9 mouse cellular contexts compared by ENCODE assay signal in the genomic region with DNA sequence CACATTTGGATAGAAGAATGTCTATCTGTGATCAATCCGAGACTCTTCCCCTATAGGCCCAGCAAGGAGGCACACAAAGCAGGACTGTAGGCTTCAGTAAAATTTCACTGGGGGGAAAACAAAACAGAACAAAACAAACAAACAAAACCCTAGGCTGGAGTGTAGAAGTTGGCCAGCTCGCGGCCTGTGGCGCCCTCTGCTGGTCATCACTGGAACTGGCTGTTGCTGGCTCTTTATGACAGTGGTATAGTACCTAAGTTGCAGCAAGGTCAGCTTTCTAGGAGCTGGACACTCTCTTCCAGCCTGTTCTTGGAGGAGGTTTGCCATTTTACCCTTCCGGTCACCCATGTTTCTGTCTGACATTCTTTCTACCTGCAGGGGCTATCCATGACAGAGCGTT. TPM values are rescaled to one million over a fixed set of nuclear protein-coding genes. Genes with fewer than 3 reads are reported as not detected.
DNase-seq lines count a peak whose midpoint lies in the region; ATAC-seq and TF ChIP-seq lines count a peak whose summit lies in the region.
"Had no signal": no experiment of that assay in that cellular context is flagged by ENCODE, and none has a peak within 500 bp of the region (broad histone marks: within the 10 kb centered on the region; RNA-seq: fewer than 3 reads in every experiment).

No protein-coding gene starts in this region.

- H3K36me3 ChIP-seq in kidney, embryonic 14.5 days (ENCODE audit: control insufficient read depth, insufficient read depth, low read length): no peaks in the 10 kb centered on the region
- H3K36me3 ChIP-seq in forebrain, embryonic 14.5 days (ENCODE audit: control insufficient read depth, insufficient read depth, low read length): no peaks in the 10 kb centered on the region
- H3K36me3 ChIP-seq in hindbrain, embryonic 13.5 days: no peaks in the 10 kb centered on the region
- no peaks in the 10 kb centered on the region for H3K36me3 ChIP-seq in midbrain, embryonic 12.5 days
- no peaks in the 10 kb centered on the region for H3K36me3 ChIP-seq in small intestine, adult 2 months (ENCODE audit: control insufficient read depth, insufficient read depth, low read length)
- H3K36me3 ChIP-seq: liver, embryonic 15.5 days had no signal

- TF ChIP-seq POLR2A in small intestine, adult 2 months (IDR thresholded peaks at IDR 0.05; ENCODE audit: low read depth, low read length): no peak

- peak; percentile 12 for DNase-seq in kidney, adult 11 months
- DNase-seq in c-Kit-positive CD71-positive TER-119-positive erythroid progenitor cells, embryonic 14.5 days (ENCODE audit: low spot score): peak; percentile 28
- peak; percentile 76 for DNase-seq in forebrain, embryonic 14.5 days (ENCODE audit: low spot score)
- peak; percentile 78 to 83 for DNase-seq in left cerebral cortex, postnatal 14 days (ENCODE audit: low spot score in 2 of 2)

- 24% methylated on average over 6 of the region's 6 CpGs for WGBS in kidney, embryonic 14.5 days
- 25% methylated on average over 6 of the region's 6 CpGs for WGBS in forebrain, embryonic 14.5 days
- 24% methylated on average over 6 of the region's 6 CpGs for WGBS in hindbrain, embryonic 13.5 days
- 25% methylated on average over 6 of the region's 6 CpGs for WGBS in midbrain, embryonic 12.5 days
- 29% methylated on average over 6 of the region's 6 CpGs for WGBS in small intestine, adult 2 months

- 0 out of 2 replicates have a peak, but pooled peaks cover 4% of the 10 kb centered on the region for H3K27me3 ChIP-seq in kidney, embryonic 14.5 days (ENCODE audit: control insufficient read depth, insufficient read depth, low read length)
- no peaks in the 10 kb centered on the region for H3K27me3 ChIP-seq in forebrain, embryonic 14.5 days (replicated peaks; ENCODE audit: control insufficient read depth, insufficient read depth, low read length)
- peaks cover 10% of the 10 kb centered on the region; the same call in 1 of the 2 replicates for H3K27me3 ChIP-seq in hindbrain, embryonic 13.5 days
- H3K27me3 ChIP-seq in midbrain, embryonic 12.5 days: peaks cover 4% of the 10 kb centered on the region; the same call in 1 of the 2 replicates
- no peaks in the 10 kb centered on the region for H3K27me3 ChIP-seq in small intestine, adult 2 months (ENCODE audit: control insufficient read depth, insufficient read depth, low read length)
- H3K27me3 ChIP-seq: liver, embryonic 15.5 days had no signal

- TF ChIP-seq CTCF in small intestine, adult 2 months (IDR thresholded peaks at IDR 0.05; ENCODE audit: extremely low read depth, insufficient read length, insufficient replicate concordance, low read depth, low read length): peak; percentile 98

- 0 out of 2 replicates have a peak, but pooled peaks cover under 1% of the 10 kb centered on the region for H3K9me3 ChIP-seq in kidney, embryonic 14.5 days (ENCODE audit: control insufficient read depth, low read length)
- H3K9me3 ChIP-seq in forebrain, embryonic 14.5 days (replicated peaks; ENCODE audit: control insufficient read depth, low read length): no peaks in the 10 kb centered on the region
- H3K9me3 ChIP-seq in hindbrain, embryonic 13.5 days: no peaks in the 10 kb centered on the region
- H3K9me3 ChIP-seq in midbrain, embryonic 12.5 days: no peaks in the 10 kb centered on the region
- H3K9me3 ChIP-seq: liver, embryonic 15.5 days had no signal

- no peak overlapping the region for H3K4me3 ChIP-seq in kidney, embryonic 14.5 days (ENCODE audit: low read length)
- H3K4me3 ChIP-seq in forebrain, embryonic 14.5 days (ENCODE audit: low read depth, low read length): no peak overlapping the region
- H3K4me3 ChIP-seq in hindbrain, embryonic 13.5 days: no peak overlapping the region
- H3K4me3 ChIP-seq in midbrain, embryonic 12.5 days: no peak overlapping the region
- H3K4me3 ChIP-seq in small intestine, adult 2 months (ENCODE audit: low read depth, low read length): no peak overlapping the region
- H3K4me3 ChIP-seq: liver, embryonic 15.5 days had no signal

- intact Hi-C loops in left cerebral cortex, postnatal 14 days (cut with DNase I): loop anchor here (1.0 kb wide), 2 partner anchors 184 to 192 kb away; no protein-coding TSS in a partner anchor

- peaks cover 10% of the 10 kb centered on the region for H3K4me1 ChIP-seq in kidney, embryonic 14.5 days (ENCODE audit: control insufficient read depth, insufficient read depth, low read length)
- H3K4me1 ChIP-seq in forebrain, embryonic 14.5 days (ENCODE audit: control insufficient read depth, insufficient read depth, low read length): no peaks in the 10 kb centered on the region
- peaks cover 15% of the 10 kb centered on the region for H3K4me1 ChIP-seq in hindbrain, embryonic 13.5 days (replicated peaks)
- 0 out of 2 replicates have a peak, but pooled peaks cover under 1% of the 10 kb centered on the region for H3K4me1 ChIP-seq in midbrain, embryonic 12.5 days
- H3K4me1 ChIP-seq in small intestine, adult 2 months (ENCODE audit: control insufficient read depth, insufficient read depth, insufficient read length, low read length): no peaks in the 10 kb centered on the region
- H3K4me1 ChIP-seq: liver, embryonic 15.5 days had no signal

- no peak for ATAC-seq in kidney, embryonic 14.5 days (ENCODE audit: low FRiP score, low TSS enrichment)
- peak; percentile 86 for ATAC-seq in forebrain, embryonic 14.5 days
- ATAC-seq in hindbrain, embryonic 13.5 days (ENCODE audit: low FRiP score): peak; percentile 75
- peak; percentile 47; the same call in 1 of the 2 replicates for ATAC-seq in midbrain, embryonic 12.5 days (ENCODE audit: low FRiP score, low read depth)

- no peak overlapping the region for H3K4me2 ChIP-seq in kidney, embryonic 14.5 days (replicated peaks; ENCODE audit: low read depth, low read length)
- no peak overlapping the region for H3K4me2 ChIP-seq in forebrain, embryonic 14.5 days (ENCODE audit: low read length)
- H3K4me2 ChIP-seq in hindbrain, embryonic 13.5 days: no peak overlapping the region
- H3K4me2 ChIP-seq in midbrain, embryonic 12.5 days (replicated peaks): no peak overlapping the region
- H3K4me2 ChIP-seq: liver, embryonic 15.5 days had no signal

- H3K27ac ChIP-seq in kidney, embryonic 14.5 days (ENCODE audit: low read depth, low read length): no peak overlapping the region
- H3K27ac ChIP-seq in forebrain, embryonic 14.5 days (ENCODE audit: low read depth, low read length): no peak overlapping the region
- H3K27ac ChIP-seq in hindbrain, embryonic 13.5 days: no peak overlapping the region
- no peak overlapping the region for H3K27ac ChIP-seq in midbrain, embryonic 12.5 days (replicated peaks)
- no peak overlapping the region for H3K27ac ChIP-seq in small intestine, adult 2 months (ENCODE audit: insufficient read depth, low read depth, low read length)
- H3K27ac ChIP-seq: liver, embryonic 15.5 days had no signal

- no peak overlapping the region for H3K9ac ChIP-seq in kidney, embryonic 14.5 days (ENCODE audit: low read depth, low read length)
- no peak overlapping the region for H3K9ac ChIP-seq in forebrain, embryonic 14.5 days (ENCODE audit: low read length)
- no peak overlapping the region for H3K9ac ChIP-seq in hindbrain, embryonic 13.5 days
- no peak overlapping the region for H3K9ac ChIP-seq in midbrain, embryonic 12.5 days (replicated peaks)
- H3K9ac ChIP-seq: liver, embryonic 15.5 days had no signal

RNA-seq across cellular contexts. Expression of gene Kcnmb1, which starts 45.2 kb away (rescaled TPM):
- polyA plus RNA-seq in kidney, embryonic 14.5 days (2014; fragmentation: Nextera tagmentation; extraction: Ambion mirVana): 0.18 and 0.19 TPM in 2 replicates
- 0.09 and 0.22 TPM in 2 replicates for polyA plus RNA-seq in forebrain, embryonic 14.5 days (2014; fragmentation: Nextera tagmentation; extraction: Ambion mirVana)
- 0.27 and 0.52 TPM in 2 replicates for polyA plus RNA-seq in hindbrain, embryonic 13.5 days (2015; fragmentation: Nextera tagmentation; extraction: Ambion mirVana)
- under 1 TPM; 0.23 to 0.42 TPM for total RNA-seq in left cerebral cortex, postnatal 14 days (2021)
- 0.05 TPM in 1 of 2 replicates, not detected in the other for polyA plus RNA-seq in midbrain, embryonic 12.5 days (2016; fragmentation: Nextera tagmentation; extraction: Ambion mirVana)
- 2.0 and 2.1 TPM in 2 replicates for polyA plus RNA-seq in small intestine, adult 2 months (2012; rRNA removed)
- polyA plus RNA-seq: liver, embryonic 15.5 days had no signal

Comparison
In these comparisons a context has a peak if more than half of its experiments do, and no peak if none do; other contexts are left out.
1. DNase-seq: peak in every context shown above with its lines; median percentile 80 in left cerebral cortex, postnatal 14 days; 76 in forebrain, embryonic 14.5 days; 28 in c-Kit-positive CD71-positive TER-119-positive erythroid progenitor cells, embryonic 14.5 days; 12 in kidney, adult 11 months.